Mouse (Mus musculus): ENCODE data around the gene Ifi211.
"Not testable (repeated sequence)": the region's sequence is repeated elsewhere in the genome, so short reads cannot be mapped to it uniquely, and the experiment has no call there.

GRCm38 (mm10) chr1:173961491-173961890, 48.6 kb upstream of the Ifi211 start:
- TF ChIP-seq CTCF (IDR thresholded peaks at IDR 0.05; ENCODE audit: extremely low read depth, insufficient read depth, insufficient read length, insufficient replicate concordance); POLR2A (IDR thresholded peaks at IDR 0.05; ENCODE audit: low read depth, low read length): not testable (repeated sequence)

Data from spleen, adult 2 months (tissue).